Mouse (Mus musculus) embryonic stem cell, embryonic (primary cell): Measurements from ENCODE around the gene Hira.
"Not testable (repeated sequence)": the region's sequence is repeated elsewhere in the genome, so short reads cannot be mapped to it uniquely, and the experiment has no call there.

Experiments
- CTCF ChIA-PET, 4 experiments: fragments of 300-600 bp in 2 of 4; fragments of 350-600 bp in 2 of 4; sonication (Branson Sonifier 250); formaldehyde crosslinking; loops; one replicate each; lab custom pipeline; 2022; ENCODE audit warnings: inconsistent platforms in 2 of 4; lab: Charles Lee
- POLR2A ChIA-PET, 4 experiments: fragments of 300-600 bp in 2 of 4; fragments of 350-600 bp in 2 of 4; sonication (Branson Sonifier 250); formaldehyde crosslinking; loops; one replicate each; lab custom pipeline; 2022; ENCODE audit warnings: antibody characterized with exemption in 4 of 4, inconsistent platforms in 1 of 4; lab: Charles Lee

Gene Hira

DNA sequence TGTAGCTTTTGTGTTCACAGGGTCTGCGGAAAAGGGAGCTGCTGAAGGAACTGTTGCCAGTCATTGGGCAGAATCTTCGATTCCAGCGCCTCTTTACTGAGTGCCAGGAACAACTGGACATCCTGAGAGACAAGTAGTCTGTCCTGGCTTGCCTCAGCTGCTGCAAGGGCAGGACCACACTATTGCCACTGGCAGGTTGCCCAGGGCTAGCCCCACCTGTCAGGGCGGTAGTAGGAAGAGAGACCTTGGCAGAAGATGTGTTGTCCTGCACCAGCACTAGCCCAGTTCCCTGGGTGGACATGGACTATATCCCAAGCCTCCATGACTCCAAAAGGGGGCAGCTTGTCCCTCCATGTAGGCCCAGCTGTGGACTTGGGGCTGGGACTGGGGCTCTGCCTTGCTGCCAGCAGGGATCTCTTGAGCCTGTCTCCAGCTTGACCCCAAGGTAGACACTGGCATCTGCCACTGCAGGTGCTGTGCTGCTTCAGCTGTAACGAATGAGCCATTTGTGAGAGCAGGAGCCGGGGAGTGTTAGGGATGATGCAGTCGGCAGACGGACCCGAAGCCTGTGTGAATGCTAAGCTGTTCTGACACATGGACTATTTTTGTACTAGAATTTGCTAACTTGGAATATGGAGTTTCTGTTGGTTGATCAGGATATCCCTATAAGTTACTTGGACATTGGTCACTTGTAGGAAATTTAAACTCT, 92.7 kb downstream of the Hira start:
- POLR2A ChIA-PET = interaction anchor here in 1 of 4 experiments (1.3 to 1.6 kb wide), 2 partner anchors 12 to 29 kb away, joined by 3 to 4 read pairs; no protein-coding TSS in a partner anchor
- CTCF ChIA-PET = no interaction called here

DNA sequence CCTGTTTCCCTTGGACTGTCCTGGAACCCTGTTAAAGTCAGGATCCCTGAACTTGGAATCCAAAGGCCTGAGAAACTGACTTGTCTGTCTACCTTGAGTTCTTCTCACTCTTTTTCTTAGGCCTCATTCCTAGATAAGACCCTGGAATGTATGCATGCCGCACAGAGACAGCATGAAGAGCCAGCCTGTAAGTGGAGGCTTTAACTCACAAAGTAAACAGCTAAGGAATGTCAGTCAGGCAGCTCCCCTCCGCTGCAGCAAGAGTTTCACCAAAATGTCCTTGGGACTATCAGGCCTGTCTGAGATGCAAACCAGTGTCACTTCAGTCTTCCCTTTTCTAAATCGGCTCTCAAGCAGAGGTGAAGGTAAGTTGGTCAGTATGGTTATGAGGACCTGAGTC, 94.0 kb downstream of the Hira start:
- ChIA-PET POLR2A (interaction anchor here in 1 of 4 experiments (1.3 to 1.6 kb wide), 4 partner anchors 8 to 53 kb away, joined by 3 to 5 read pairs (median 4); no protein-coding TSS in a partner anchor), CTCF (no interaction called here)

DNA sequence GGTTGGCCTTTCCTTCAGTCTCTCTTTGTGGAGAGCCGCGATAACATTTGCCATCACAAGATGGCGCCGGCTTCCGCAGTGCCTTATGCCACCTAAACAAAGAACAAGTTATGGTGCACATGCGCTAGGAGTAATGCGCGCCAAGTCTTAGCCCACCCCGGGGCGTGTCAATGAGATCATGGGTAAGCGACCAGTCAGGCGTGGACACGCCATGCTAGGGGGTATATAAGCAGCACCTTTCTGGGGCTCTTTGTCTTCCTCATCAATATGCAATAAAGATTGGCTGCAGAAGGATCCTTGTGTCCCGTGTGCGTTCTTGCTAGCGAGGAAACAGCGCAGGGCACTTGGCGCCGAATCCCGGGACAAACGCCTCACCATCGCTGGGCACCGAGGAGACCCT, 98.8 kb downstream of the Hira start:
- CTCF ChIA-PET = not testable (repeated sequence)
- POLR2A ChIA-PET = interaction anchor here in 1 of 4 experiments (0.7 kb wide), 1 partner anchor 197 kb away, joined by 3 read pairs; no protein-coding TSS in a partner anchor

DNA sequence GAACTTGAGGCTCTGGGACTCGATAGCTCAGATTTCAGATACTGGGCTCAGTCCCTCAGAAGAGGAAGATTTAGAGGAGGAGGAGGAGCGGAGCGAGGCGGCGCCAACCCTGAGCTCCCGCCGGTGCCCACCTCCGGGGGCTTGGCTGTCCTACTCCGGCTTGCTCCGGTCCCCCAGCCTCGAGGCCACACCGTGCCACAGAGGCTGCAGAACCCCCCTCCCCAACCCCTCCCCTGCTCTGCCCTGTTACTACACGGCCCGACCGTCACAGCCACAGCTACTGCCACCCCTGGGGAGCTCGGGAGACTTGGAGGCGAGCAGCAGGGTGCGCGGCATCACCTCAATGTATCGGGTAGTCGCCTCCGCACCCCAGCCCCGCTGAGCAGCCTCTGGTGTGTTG, 99.5 kb downstream of the Hira start:
- CTCF ChIA-PET = no interaction called here
- POLR2A ChIA-PET = interaction anchor here in 1 of 4 experiments (0.7 to 0.9 kb wide), 3 partner anchors 198 to 300 kb away, joined by 3 read pairs; no protein-coding TSS in a partner anchor

DNA sequence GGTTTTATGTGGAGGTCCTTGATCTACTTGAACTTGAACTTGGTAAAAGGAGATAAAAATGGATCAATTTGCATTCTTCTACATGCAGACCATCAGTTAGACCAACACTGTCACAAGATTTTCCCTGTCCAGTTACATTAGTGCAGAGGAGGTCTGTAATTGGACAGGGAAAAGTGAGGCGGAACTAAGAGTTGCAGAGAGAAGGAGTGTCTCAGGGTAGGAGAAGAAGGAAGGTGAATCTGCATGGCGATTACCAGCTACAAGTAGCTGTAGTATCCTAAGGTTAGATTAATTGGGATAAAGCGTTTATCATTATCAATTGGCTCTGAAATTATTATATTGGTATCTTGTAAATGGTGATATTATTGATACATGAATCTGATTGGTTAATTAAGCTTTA, 109.5 kb downstream of the Hira start:
- POLR2A ChIA-PET = no interaction called here

DNA sequence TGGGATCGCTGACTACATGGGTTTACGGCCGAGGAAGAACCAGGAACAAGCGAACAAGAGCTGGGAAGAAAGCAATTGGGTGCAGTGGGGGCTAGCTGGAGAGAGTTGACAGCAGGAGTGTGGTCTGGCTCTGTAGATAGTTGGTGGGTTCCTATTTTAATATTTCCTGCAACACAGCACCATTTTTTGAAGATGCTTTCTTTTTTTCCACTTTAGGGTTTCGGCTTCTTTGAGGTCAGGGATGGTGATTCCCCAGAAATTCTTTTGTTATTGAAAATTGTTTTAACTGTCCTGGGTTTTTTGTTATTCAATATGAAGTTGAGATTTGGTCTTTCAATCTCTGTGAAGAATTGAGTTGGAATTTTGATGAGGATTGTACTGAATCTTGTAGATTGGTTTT, 110.0 kb downstream of the Hira start:
- POLR2A ChIA-PET = no interaction called here
- CTCF ChIA-PET = no interaction called here

More for the DNA sequence above, 109.5 kb downstream of the Hira start:
- CTCF ChIA-PET = no interaction called here

DNA sequence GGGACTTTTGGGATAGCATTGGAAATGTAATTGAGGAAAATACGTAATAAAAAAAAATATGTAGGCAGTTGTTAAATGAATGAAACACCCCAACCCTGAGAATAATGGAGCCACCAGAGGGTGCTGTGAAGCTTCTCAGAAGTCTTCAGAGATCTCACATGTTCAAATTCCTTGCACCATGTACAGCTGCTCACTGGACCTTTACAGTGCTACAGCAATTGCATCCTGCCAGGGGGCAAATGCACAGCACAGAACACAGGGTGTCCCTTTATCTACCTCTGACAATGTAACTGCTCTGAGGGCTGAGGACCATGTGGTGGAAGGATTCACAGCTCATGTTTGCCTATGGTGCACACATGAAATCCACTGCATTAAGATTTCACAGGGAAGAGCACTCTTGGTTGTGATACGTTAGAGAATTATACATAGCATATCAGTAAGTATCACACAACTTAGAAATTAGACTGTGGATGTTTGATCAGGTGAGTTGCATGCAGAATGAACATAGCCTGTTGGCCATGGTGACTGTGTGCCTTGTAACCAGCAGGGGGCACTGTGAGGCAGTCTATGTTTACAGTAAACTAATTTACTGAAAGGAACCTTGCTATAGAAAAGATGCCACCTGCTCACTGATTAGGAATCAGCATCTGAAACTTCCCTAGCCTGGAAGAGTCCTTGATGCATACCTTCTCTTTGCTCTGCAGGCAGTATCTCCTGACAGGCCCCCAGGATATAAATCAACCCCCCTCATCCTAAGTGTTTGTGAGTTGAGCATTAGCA, 126.0 kb downstream of the Hira start:
- POLR2A ChIA-PET = not testable (repeated sequence)
- CTCF ChIA-PET = interaction anchor here (0.5 to 1.7 kb wide), 6 partner anchors 85 to 235 kb away, joined by 3 to 11 read pairs (median 4); no protein-coding TSS in a partner anchor

DNA sequence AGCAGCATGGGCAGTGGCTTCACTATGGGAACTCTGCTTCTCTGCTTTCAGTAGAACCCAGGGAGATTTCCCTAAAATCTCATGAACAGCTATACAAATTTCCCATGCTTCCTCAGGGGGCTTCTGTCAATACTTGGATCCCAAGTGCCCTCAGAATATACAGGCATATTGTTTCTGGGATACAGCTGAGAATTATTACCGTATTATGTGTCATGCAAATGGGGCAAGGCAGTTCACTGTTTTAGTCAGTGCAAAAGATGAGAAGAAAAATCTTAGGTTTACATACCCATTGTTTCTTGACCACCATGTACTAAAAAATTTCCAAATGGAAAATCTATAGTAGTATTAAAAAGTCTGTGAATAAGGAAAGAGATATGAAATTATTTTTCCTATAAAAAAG, 126.9 kb downstream of the Hira start:
- ChIA-PET CTCF (no interaction called here), POLR2A (no interaction called here)

DNA sequence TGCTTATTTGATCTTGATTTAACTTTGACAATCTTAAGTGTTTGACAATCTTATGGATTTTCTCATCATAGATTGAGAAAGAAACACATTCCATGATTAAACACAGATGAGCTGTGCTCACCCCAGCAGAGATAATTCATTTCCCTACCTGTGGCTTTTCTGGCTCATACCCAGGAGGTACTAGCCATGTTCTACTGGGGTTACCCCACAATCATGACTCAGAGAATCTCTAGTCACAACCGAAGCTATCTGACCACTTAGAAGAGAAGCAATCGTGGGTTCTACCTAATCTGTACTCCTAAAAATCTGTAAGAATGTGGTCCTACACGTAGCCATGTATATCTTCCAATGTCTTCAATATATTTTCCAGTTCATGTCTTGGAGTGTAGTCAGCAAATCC, 128.5 kb downstream of the Hira start:
- ChIA-PET POLR2A (no interaction called here), CTCF (no interaction called here)

DNA sequence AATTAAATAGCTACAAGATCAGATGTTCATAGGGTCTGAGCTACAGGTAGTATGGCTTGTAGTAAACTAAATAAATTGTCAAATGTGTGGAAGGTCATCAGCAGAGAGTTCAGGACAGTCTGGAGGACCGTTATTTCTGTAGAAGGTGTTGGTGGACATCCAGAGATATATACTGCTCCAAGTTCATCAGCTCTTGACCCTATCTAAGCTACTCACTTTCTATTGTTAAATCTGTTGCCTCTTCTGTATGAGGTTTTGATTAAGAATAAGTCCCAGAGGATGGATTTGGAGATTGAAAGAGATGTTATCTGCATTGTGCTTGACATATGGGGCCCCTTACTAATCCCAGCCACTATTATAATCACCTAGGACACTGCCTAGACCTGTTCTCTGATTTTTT, 129.9 kb downstream of the Hira start:
- CTCF ChIA-PET = interaction anchor here in 1 of 4 experiments (0.6 kb wide), 1 partner anchor 145 kb away, joined by 3 read pairs; no protein-coding TSS in a partner anchor

DNA sequence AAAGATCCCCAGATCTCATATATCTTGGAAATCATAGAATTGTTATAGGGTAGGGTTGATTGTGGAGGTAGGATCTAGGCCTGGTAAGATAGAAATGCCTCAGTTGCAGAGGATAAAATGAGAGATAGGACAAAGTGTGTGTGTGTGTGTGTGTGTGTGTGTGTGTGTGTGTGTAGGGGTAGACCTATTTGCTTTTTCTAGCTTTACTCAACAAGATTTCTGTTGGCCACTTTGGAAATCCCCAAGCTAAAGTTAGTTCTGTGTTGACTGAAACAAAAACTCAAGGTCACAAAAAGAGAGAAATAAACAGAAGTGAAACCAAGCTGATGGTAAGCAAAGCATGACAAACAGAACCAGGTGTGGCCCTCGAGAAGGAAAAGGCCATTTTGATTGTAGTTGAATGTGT, 130.4 kb downstream of the Hira start:
- CTCF ChIA-PET = interaction anchor here in 1 of 4 experiments (0.6 kb wide), 1 partner anchor 145 kb away, joined by 3 read pairs; no protein-coding TSS in a partner anchor
- POLR2A ChIA-PET = not testable (repeated sequence)

More for the DNA sequence above, 129.9 kb downstream of the Hira start:
- POLR2A ChIA-PET = no interaction called here

DNA sequence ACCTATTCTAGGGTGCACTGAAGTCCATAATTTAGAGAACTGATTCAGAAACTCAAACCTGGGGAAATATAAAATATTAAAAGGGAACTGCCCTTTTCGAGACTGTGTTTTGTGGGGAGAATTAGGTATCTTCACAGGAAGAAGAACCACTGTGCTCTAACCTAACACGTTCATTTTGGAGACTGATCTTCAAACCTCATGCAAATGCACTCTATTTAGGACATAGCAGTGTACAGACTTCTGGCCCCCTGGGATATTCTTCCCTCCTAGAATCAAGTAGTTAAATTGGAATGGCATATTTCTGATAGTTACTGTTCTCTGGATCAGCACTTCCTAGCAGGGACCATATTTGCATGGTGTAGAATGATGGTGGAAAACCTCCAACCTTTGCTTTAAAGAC, 133.9 kb downstream of the Hira start:
- CTCF ChIA-PET = no interaction called here
- POLR2A ChIA-PET = no interaction called here

DNA sequence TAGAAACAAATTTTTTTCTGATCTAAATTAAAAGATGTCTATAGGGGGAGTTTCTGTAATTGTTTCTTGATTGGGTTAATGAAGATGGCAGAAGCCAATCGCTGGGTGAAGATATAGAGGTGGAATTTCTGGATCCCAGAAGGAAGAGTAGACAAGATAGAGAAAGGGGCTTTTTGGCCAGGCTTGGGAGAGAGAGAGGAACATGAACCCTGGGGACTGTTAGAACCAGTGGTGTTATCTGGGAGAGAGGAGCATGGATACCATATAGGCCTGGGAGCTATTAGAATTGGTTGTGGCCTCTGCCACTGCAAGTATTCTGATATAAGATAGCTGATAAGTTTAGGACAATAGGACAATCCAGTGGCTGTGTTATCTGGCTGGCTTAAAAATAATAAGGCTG, 136.7 kb downstream of the Hira start:
- CTCF ChIA-PET = no interaction called here
- POLR2A ChIA-PET = no interaction called here

DNA sequence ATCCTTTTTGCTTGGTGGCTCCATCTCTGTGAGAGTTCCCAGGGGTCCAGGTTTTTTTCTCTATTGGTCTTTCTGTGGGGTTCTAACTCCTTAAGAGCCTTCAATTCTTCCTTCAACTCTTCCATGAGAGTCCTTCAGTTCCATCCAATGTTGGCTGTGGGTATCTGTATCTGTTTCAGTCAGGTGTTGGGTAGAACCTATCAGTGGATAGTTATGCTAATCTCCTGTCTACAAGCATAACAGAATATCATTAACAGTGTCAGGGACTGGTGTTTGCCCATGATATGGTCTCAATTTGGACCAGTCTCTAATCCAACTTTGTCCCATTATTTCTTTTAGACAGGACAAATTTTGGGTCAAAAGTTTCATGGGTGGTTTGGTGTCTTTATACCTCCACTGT, 137.8 kb downstream of the Hira start:
- ChIA-PET CTCF (no interaction called here), POLR2A (no interaction called here)
